Mouse (Mus musculus) layer of hippocampus, postnatal 14 days (tissue): ENCODE data around the gene Utp6. TPM values are rescaled to one million over a fixed set of nuclear protein-coding genes. Genes with fewer than 3 reads are reported as not detected.
A peak's percentile ranks its signal among the peaks of the same experiment; 100 is the strongest.

Source experiments
- DNase-seq, 2 experiments: peaks; one replicate each; pipeline ENCODE4 v3.0.0; 2021 to 2022; ENCODE audit warnings: low spot score in 2 of 2, mixed read lengths in 1 of 2
- total RNA-seq, 2 experiments: library from RNA; stranded (reverse); gene quantifications; 2 replicates each; pipeline ENCODE4 v1.2.3; 2021

Utp6 gene
- total RNA-seq, 2 experiments from 2014 or later, result 35.9 to 36.3 TPM

DNA sequence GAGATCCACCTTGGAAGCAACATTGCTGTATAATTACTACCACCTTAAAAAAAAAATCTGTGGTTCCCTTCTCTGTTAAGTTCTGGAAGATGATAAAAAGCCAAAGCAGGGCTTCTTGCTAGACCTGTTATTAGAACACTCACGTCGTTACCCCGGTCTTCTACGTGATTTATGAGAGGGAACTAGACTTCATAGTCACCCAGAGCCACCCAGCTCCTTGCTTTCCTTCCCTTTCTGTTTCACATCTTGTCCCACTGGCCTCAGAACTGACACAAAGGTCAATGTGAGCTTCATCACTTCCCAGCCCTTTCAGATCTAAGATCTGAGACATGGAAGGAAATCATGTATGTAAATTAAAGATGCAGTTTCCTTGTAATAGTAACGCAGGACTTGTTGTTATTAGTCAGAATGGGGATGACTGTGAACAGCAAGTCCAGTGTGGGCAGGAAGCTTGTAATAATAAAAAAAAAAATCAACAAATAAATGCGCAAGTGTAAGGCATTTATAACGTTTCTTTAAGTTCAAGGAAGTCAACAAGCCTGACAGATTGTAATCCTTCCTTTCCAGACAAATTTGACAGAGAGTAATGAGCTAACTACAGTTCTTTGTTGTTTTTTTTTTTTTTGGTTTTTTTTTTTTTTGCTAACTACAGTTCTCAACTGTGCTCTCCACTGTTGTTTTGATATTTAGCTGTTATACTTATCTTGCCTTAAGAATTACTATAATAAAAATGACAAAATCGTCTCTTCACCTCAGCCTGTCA lies 1.2 kb upstream of the Utp6 start:
- DNase-seq, result no peak

DNA sequence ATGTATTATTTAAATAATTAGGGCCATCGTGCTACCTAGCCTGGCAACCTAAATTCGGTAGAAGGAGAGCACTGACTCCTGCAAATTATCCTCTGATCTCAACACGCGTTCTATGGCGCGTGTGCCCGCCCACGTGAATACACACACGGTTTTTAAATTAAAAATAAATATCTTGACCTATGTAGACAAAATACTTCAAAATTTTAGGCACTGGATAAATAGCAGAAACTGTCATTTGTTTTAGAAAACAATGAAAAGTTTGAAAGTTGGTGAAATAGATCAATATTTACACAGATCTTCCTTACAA lies 640 bp upstream of the Utp6 start:
- DNase-seq, result no peak

DNA sequence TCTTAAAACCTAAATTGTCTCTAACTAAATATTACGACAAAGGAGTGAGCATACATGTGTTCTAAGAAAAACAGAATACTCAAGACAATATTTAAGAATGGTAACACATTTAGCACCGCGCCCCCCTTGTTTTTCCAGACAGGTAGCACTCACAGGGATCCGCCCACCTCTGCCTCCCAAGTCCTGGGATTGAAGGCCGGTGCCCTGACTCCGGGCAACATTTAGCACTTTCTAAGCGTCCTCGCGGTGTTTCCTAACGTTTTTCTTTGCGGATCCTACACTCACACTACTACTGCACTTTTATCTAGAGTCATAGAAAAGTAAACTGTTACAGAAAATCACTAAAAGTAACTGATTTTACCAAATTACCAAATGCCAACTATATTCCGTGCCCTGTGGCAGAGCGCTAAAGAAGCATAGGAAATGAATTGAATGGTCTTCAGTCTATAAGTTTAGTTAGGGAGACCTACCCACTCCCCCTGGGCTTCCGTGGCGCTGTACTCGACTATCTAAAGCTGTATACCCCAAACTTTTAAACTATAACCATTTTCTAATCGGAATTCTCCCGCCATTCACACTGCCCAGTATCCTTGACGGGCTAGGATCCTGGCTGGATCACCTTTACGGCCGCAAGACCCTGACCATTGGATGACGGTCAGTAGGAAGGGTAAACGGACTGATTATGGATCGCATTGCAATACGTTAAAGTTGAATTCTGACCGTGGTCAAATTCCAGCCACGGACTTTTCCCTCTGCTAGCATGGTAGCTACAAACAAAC lies 655 bp downstream of the Utp6 start:
- no peak for DNase-seq

DNA sequence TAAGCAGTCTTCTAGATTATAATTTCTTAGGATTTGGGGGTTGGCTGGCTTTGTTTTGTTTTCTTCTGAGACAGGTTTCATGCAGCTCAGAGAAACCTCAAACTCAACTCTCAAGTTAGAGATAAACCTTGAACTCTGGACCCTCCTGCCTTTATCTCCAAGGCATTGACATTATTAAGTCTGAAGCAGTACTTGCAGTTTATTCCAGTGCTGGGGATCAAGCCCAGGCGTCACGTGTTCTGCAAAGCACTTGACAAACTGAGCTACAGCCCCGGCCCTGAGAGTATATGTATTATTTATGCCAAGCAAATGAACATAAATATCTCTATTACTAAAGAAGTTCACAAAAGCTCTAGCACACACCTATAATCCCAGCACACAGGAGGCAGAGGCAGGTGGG lies 14.9 kb downstream of the Utp6 start:
- DNase-seq, result no peak

DNA sequence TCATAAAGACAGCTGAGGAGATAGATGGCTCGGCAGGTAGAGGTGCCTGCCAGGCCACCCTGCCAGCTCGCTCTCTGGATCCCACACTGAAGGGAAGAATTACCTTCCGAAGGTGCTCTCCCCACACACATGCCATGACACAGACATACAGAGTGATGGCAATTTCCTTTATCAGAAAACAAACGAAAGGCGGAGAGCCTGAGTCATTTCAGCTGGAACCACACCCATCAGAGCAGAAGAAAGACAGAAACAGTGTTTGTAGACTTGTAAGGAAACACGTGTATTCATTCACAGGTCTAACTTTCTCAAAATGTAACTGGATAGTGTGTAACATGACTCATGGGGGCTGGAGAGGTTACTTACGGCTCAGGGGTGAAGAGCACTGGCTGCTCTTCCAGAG lies 18.6 kb downstream of the Utp6 start:
- no peak for DNase-seq

DNA sequence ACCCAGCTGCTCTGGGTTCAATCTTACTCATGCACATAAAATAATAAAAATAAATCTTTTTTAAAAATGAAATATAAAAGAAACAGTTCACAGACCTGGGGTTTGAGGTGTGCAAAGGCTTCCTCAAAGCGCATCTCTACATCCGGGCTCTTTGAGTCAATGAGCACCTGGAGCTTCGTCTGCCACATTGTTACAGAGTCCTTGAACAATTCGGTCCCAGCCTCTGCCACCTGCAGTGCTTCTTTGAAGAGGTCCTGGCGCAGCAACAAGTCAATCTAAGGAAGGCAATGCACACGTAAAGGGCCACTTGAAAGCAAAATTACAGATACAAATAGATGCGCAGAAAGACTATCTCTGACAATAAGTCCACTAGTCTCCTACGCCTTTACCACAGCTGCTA lies 19.1 kb downstream of the Utp6 start:
- no peak for DNase-seq

DNA sequence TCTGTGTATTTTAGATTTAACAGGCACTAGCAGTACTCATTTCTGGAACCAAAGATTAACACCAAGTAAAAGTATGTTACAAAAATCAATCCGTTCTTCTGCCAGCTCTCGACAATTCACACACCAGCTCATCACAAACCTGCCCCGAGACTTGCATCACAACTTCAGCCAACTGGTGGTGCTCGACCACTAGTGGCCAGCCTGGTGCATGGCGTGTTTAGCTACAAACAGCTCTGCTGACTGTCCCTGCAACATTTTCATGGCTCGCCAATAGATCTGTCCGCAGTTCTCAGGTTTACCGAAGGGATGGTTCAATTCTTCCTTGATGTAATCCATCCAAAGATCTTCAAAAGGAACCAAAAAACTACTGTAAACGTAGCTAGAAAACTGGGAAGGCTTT lies 26.4 kb downstream of the Utp6 start:
- DNase-seq, result no peak

DNA sequence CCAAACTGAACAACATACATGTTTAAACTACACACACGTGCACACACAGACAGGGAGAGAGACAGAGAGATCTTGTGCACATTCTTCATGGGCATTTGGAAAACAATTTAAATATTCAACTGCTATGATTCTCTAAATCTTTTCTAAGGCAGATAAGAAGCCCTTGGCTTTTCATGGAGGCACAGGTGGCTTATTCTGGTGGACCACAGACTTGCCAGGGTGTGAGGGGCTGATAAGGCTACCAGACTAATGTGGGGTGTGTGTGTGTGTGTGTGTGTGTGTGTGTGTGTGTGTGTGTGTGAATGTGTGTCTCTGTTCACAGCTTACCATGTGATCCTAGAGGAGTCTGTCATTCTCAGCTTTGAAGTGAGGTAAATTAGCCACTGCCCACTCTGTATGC lies 39.4 kb downstream of the Utp6 start:
- DNase-seq, result no peak

DNA sequence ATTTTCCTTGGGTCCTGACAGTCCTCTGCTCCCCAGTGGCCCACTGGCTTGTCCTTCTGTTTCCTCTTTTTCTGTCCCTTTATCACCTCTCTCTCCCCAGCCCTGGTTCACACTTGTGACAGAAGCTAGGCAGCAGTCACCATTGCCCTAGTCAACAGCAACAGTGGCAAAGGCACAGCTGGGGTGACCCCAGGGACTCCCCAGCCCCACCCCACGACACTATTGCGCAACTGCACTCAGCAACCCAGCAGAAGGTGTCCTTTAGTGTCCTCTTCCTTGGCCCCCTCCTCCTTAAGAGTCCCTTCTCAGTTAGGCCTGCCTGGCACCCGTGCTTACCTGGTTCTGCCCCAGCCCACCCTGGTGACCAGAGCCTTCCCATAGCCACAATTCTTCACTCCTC lies 40.0 kb downstream of the Utp6 start:
- no peak for DNase-seq

DNA sequence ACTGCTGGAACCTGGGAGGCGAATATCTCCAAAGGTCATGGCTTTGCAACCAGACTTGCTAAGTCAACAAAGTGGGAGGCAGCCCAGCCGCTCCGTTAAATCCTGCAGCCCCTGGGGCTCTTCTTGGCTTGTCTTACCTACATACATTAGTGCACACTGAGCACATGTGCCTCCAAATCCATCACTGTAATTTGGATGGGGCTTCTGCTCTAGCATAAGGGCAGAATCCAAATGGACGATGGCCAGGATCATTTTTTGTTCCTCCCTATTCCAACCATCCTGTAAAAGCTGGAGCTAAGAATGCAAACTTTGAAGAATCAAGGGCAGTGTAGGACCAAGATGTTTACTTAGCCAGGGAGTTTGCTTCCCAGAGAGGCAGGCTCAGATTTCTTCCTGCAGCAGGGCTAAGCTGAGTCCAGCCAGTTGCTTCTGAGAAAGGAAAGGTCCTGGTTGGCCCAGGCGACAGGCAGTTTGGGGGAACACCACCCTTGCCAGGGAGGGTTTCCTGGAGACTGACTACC lies 41.6 kb downstream of the Utp6 start:
- no peak for DNase-seq

DNA sequence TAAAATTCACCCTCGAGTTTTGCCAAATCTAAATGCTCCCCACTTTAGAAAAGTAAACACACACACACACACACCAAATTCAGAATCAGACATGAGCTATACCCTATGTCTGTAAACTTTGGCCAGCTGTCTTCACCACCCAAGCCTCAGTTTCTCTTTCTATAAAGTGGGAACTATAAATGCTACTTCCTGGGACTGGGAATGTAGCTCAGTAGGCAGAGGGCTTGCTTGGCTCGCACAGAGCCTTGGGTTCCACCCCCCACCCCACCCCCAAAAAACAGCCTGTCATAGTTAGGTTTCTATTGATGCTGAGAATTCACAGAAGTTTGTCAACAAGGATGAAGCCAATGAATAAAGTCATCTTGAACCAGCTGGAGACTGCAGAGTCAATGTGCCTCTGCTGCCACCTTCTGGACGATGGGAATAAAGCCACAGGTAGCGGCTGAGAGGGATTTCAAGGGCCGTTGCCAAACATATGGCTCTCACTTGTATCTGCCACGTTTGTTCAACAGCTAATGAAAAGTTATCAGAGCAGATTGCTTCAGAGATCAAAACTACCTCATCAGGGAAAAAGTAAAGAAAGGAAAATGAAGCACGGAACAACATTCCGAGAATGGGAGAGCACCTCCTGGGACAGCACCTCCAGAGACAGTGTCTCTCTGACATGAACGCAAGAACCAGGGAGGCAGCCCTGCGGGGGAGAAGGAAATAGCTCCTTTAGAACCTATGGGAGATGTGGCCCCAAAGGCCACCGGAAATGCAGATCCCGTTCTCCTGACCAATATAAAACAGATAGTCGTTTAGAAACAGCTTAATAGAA lies 42.3 kb downstream of the Utp6 start:
- DNase-seq, result peak; percentile 81 to 94

DNA sequence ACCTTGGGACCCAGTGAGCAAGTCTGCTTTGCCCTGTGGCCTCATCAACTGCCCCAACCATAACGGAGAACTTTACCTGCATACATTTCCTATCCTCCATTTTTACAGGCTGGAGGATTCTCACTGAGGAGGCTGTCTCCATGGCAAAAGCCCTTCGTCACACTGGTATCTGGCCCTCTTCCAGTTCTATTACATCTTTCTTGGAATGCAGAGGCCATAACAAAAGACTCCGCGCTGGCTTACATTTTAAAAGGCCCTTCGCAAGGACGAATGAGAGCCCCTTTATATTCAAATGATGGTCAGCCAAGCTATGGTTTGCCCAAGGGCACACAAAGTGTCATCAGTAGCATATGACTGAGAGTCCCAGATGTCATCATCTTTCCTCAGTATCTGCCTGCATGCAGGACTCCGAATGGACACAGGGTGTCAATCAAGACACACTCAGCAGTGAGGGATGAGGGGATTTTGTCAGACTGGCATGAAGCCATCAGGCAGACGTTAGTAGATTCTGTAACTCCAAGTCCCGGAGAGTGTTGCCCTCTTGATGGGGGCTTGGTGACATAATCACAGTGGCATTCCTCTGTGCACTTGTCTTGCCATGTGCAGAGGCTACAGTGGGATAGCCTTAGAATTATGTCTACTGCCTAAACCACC lies 46.4 kb downstream of the Utp6 start:
- no peak for DNase-seq

DNA sequence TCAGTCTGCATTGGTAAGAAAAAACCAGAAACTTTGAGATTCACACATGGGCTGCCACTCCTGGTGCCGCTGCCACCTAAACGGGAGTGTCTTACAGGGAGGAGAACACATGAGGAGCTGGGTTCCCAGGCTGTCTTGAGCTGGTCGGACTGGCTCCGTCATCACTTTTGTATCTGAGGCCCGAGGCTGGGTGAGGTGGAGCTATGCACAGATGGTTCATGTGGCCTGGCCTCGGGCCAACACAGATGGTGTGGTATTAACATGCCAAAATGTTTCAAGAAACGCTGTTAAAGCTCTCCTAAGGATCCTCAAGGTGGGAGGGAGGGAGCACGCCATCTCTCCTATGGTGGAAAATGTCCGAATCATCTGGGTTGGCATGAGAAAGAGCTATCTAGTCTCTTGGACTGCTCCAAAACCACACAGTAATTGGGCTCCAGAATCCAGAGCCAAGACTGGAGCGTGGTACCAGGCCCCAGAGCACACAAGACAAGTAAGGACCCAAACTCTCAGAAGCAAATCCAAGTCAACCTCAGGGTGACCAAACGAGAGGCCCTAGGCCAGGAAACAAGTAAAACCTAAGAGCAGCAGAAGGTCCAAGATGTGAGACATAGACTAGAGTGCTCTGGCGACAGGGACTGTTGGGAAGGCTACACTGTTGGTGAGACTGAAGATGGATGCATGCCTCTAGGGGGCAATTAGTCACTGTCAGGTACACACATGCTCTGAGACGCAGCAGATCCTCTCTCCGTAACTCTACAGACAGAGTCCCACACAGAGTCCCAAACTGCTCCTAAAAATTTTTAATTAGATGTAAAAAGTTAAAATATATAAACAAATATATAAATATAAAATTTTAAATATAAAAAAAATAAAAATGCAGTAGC lies 53.3 kb downstream of the Utp6 start:
- peak; percentile 39 to 42 for DNase-seq

DNA sequence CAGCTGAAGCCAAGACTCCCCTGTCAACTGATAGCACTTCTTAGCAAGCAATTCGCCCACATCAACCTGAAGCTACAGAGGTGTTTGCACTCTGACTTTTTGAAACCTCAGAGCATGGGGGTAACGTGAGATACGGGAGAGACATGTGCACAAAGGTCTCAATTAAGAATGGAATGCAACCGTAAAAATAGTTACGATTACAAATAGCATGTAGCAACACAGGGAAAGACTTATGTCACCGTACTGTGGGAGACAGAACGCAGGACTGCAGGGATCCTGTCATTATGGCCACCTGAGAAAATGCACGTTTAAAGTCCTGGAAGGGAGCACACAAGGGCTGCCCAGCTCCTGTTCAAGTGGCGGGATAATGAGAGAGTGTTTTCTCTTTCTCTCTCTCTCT lies 55.3 kb downstream of the Utp6 start:
- DNase-seq, result no peak

DNA sequence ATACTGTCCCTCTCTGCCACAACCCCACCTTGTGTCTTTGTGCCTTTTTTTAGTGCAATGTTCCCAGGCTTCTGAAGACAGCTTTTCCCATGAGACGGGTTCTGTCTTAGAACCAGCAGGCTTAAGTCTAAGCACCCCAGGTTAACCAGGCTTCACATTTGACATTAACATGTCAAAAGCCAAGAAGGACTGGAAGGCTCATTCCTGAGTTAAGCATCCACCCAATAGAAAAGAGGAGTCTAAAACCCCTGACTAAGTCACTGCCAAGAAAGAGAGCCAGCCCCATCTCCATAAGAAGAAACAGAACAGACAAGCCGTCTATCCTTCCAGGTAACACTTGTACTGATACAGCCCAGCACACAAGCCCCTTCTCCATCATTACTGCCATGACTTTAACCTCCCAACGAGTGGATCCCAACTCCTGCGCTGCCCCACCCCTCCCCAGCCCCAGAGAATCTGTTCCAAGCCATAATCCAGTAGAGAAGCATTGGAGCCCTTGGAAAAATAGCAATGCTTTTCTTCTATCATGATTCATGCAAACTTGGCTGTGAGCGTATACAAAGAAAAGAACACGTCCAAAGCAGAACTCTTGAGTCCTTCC lies 59.2 kb downstream of the Utp6 start:
- no peak for DNase-seq

DNA sequence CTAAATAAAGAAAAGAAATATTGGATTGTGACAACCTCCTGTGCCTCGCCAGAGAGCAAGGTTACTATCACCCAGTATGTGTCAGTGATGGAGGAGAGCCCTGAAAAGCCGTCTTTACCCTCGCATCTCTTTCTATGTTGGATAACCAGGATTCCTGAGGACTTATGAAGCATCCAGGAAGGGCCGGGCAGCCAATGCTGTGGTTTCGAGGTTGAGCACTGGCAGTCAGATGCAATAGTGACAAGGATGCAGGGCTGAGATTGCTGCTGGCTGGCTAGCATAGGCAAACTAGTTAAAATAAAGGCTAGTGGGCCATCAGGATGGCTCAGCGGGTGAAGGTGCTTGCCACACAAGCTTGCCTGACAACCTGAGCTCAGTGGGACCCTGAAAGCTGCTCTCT lies 61.0 kb downstream of the Utp6 start:
- DNase-seq, result no peak

DNA sequence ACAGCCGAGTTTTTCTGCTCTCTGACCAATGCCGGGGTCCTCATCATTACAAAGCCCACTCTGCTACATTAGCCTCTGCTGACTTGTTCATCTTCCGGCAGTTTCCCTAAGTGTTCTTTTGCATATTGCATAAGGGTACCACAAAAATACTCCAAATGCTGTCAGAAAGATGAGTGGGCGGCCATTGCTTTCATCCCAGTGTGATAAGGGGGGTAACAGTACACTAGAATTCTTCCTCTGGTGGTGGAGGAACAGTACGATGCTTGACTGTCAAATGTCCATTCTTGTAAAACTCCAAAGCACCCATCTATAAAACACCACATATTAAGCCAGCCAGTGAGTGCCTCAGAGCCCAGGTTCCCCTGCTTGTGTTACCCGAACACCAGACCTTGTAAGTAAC lies 69.9 kb downstream of the Utp6 start:
- peak in 1 of 2 experiments; percentile 37 for DNase-seq

DNA sequence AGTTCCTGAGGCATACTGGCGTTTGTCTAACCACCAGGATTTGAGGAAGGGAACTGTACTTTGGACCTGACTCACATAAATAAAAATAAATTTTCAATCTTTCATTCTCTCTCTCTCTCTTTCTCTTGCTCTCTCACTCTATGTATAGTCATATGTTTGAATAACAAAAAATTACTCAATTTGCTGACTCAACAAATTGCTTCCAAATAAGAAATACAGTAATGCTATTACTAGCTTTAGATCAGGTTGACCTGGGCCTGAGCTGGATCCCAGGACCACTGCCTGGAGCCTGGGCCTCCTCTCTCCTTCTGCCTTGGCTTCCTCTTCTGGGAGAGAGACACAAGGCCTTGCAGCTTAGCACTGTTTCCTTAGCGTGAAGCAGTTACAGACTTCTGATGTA lies 71.4 kb downstream of the Utp6 start:
- no peak for DNase-seq

DNA sequence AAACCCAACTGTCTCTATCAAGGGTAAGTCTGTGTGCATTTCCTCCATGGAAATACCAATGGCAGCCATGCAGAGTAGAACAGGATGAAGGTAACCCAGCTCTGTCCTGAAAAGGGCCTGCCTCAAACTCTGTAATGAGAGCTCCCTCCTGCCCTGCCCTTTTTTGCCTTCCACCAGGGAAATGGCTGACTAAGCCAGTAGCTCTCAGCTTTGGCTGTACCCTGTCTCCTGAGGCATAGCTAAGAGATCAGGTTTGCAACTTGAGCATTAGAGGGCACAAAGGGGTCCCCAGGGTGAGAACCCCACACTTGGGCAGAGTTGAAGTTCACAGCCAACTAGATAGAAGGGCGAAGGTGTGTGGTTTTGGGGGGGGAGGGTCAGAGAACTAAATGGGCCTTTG lies 75.2 kb downstream of the Utp6 start:
- DNase-seq, result no peak

DNA sequence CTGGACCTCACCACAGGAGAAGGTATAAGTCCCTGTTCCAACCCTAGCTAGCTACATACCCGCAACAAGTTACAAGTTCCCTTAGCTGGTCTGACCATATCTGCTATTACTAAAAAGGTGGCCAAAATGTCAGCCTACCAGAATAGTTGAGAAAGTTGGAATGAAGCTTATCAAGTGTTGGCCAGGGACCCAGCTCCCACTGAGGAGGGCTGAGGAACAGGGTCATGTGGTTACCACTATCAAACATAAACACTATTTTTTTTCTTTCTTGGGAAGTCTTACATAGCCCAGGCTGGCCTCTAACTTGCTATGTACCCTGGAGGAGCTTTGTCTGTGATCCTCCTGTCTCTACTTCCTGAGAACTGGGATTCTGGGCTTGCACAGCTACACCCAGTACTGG lies 75.8 kb downstream of the Utp6 start:
- DNase-seq, result no peak
